Mouse (Mus musculus): Measurements from ENCODE around the gene Spred1. TPM values are rescaled to one million over a fixed set of nuclear protein-coding genes. Genes with fewer than 3 reads are reported as not detected.
A peak's percentile ranks its signal among the peaks of the same experiment; 100 is the strongest.
"Not testable (repeated sequence)": the region's sequence is repeated elsewhere in the genome, so short reads cannot be mapped to it uniquely, and the experiment has no call there.

Spred1 gene
- polyA plus RNA-seq, 1 experiment from 2014 or later: 6.9 TPM

- peak overlapping the region; percentile 84 for H3K4me2 ChIP-seq
- H3K27ac ChIP-seq: peak overlapping the region; percentile 99
- ATAC-seq (replicated peaks; ENCODE audit: insufficient number of reproducible peaks, insufficient read depth, low FRiP score, low read depth): peak; percentile 82
- peak overlapping the region; percentile 94 for H3K9ac ChIP-seq
- no peaks in the 10 kb centered on the region for H3K36me3 ChIP-seq
- H3K4me3 ChIP-seq: peak overlapping the region; percentile 84
- no peaks in the 10 kb centered on the region for H3K9me3 ChIP-seq (replicated peaks)
- peaks cover 18% of the 10 kb centered on the region for H3K4me1 ChIP-seq (replicated peaks)
- no peaks in the 10 kb centered on the region for H3K27me3 ChIP-seq
- WGBS: under 1% methylated on average over 97 of the region's 101 CpGs
These were observed 645 bp upstream of the Spred1 start for GRCm38 (mm10) chr2:117120246-117121211.

GRCm38 (mm10) chr2:117121984-117122605 lies 921 bp downstream of the Spred1 start:
- H3K4me3 ChIP-seq: peak overlapping the region; percentile 84
- H3K36me3 ChIP-seq: no peaks in the 10 kb centered on the region
- no peaks in the 10 kb centered on the region for H3K9me3 ChIP-seq (replicated peaks)
- peaks cover 19% of the 10 kb centered on the region for H3K4me1 ChIP-seq (replicated peaks)
- under 1% methylated on average over 19 of the region's 19 CpGs for WGBS
- H3K27me3 ChIP-seq: no peaks in the 10 kb centered on the region
- no peak for ATAC-seq (replicated peaks; ENCODE audit: insufficient number of reproducible peaks, insufficient read depth, low FRiP score, low read depth)
- peak overlapping the region; percentile 94 for H3K9ac ChIP-seq
- peak overlapping the region; percentile 84 for H3K4me2 ChIP-seq
- peak overlapping the region; percentile 99 for H3K27ac ChIP-seq

GRCm38 (mm10) chr2:117122701-117123337 lies 1.6 kb downstream of the Spred1 start:
- WGBS: 1% methylated on average over 17 of the region's 17 CpGs

GRCm38 (mm10) chr2:117123701-117124100 lies 2.5 kb downstream of the Spred1 start:
- Histone ChIP-seq H3K36me3 (no peaks in the 10 kb centered on the region), H3K4me3 (peak overlapping the region; percentile 28), H3K9me3 (replicated peaks) (no peaks in the 10 kb centered on the region), H3K9ac (no peak overlapping the region), H3K4me2 (peak overlapping the region; percentile 84), H3K4me1 (replicated peaks) (peaks cover 22% of the 10 kb centered on the region), H3K27ac (no peak overlapping the region), H3K27me3 (no peaks in the 10 kb centered on the region)
- WGBS: 35% methylated on average over 3 of the region's 3 CpGs
- ATAC-seq (replicated peaks; ENCODE audit: insufficient number of reproducible peaks, insufficient read depth, low FRiP score, low read depth): no peak

More at GRCm38 (mm10) chr2:117122701-117123337, 1.6 kb downstream of the Spred1 start:
- Histone ChIP-seq H3K4me3 (peak overlapping the region; percentile 84), H3K36me3 (no peaks in the 10 kb centered on the region), H3K27me3 (no peaks in the 10 kb centered on the region), H3K9ac (peak overlapping the region; percentile 94), H3K4me1 (replicated peaks) (peaks cover 22% of the 10 kb centered on the region), H3K9me3 (replicated peaks) (no peaks in the 10 kb centered on the region), H3K4me2 (peak overlapping the region; percentile 84), H3K27ac (peak overlapping the region; percentile 99)
- no peak; the same call in 1 of the 2 replicates for ATAC-seq (replicated peaks; ENCODE audit: insufficient number of reproducible peaks, insufficient read depth, low FRiP score, low read depth)

- no peaks in the 10 kb centered on the region for H3K36me3 ChIP-seq
- H3K9ac ChIP-seq: no peak overlapping the region
- no peak overlapping the region for H3K4me2 ChIP-seq
- 86% methylated on average over 2 of the region's 2 CpGs for WGBS
- H3K27ac ChIP-seq: no peak overlapping the region
- no peak for ATAC-seq (replicated peaks; ENCODE audit: insufficient number of reproducible peaks, insufficient read depth, low FRiP score, low read depth)
- no peaks in the 10 kb centered on the region for H3K27me3 ChIP-seq
- H3K9me3 ChIP-seq (replicated peaks): no peaks in the 10 kb centered on the region
- no peak overlapping the region for H3K4me3 ChIP-seq
- peaks cover 10% of the 10 kb centered on the region for H3K4me1 ChIP-seq (replicated peaks)
These were observed 3.7 kb downstream of the Spred1 start for GRCm38 (mm10) chr2:117124839-117125238.

- H3K27me3 ChIP-seq: no peaks in the 10 kb centered on the region
- H3K4me2 ChIP-seq: no peak overlapping the region
- H3K4me3 ChIP-seq: no peak overlapping the region
- H3K4me1 ChIP-seq (replicated peaks): 0 out of 2 replicates have a peak, but pooled peaks cover 6% of the 10 kb centered on the region
- no peaks in the 10 kb centered on the region for H3K9me3 ChIP-seq (replicated peaks)
- no peak overlapping the region for H3K9ac ChIP-seq
- ATAC-seq (replicated peaks; ENCODE audit: insufficient number of reproducible peaks, insufficient read depth, low FRiP score, low read depth): no peak
- H3K27ac ChIP-seq: no peak overlapping the region
- WGBS: 82% methylated on average over 2 of the region's 2 CpGs
- H3K36me3 ChIP-seq: no peaks in the 10 kb centered on the region
These were observed 8.0 kb downstream of the Spred1 start for GRCm38 (mm10) chr2:117129156-117129555.

- H3K36me3 ChIP-seq; H3K4me3 ChIP-seq; H3K27ac ChIP-seq; ATAC-seq (replicated peaks; ENCODE audit: insufficient number of reproducible peaks, insufficient read depth, low FRiP score, low read depth); H3K4me2 ChIP-seq; H3K9me3 ChIP-seq (replicated peaks); H3K9ac ChIP-seq; H3K4me1 ChIP-seq (replicated peaks); H3K27me3 ChIP-seq: not testable (repeated sequence)
- WGBS: 90% methylated on average over 7 of the region's 7 CpGs
These were observed 9.9 kb downstream of the Spred1 start for GRCm38 (mm10) chr2:117131041-117131440.

GRCm38 (mm10) chr2:117131910-117132309 lies 10.7 kb downstream of the Spred1 start:
- 74% methylated on average over 1 of the region's 1 CpGs for WGBS

GRCm38 (mm10) chr2:117133541-117133940 lies 12.4 kb downstream of the Spred1 start:
- no peak for ATAC-seq (replicated peaks; ENCODE audit: insufficient number of reproducible peaks, insufficient read depth, low FRiP score, low read depth)
- no peak overlapping the region for H3K4me2 ChIP-seq
- 76% methylated on average over 2 of the region's 2 CpGs for WGBS
- H3K36me3 ChIP-seq: no peaks in the 10 kb centered on the region
- H3K9ac ChIP-seq: no peak overlapping the region
- H3K9me3 ChIP-seq (replicated peaks): no peaks in the 10 kb centered on the region
- H3K27ac ChIP-seq: no peak overlapping the region
- no peaks in the 10 kb centered on the region for H3K27me3 ChIP-seq
- peaks cover 2% of the 10 kb centered on the region; the same call in 1 of the 2 replicates for H3K4me1 ChIP-seq (replicated peaks)
- no peak overlapping the region for H3K4me3 ChIP-seq

More at GRCm38 (mm10) chr2:117131910-117132309, 10.7 kb downstream of the Spred1 start:
- Histone ChIP-seq H3K9me3 (replicated peaks) (no peaks in the 10 kb centered on the region), H3K4me1 (replicated peaks) (peaks cover 4% of the 10 kb centered on the region; the same call in 1 of the 2 replicates), H3K27me3 (no peaks in the 10 kb centered on the region), H3K4me3 (no peak overlapping the region), H3K36me3 (no peaks in the 10 kb centered on the region), H3K9ac (no peak overlapping the region), H3K4me2 (no peak overlapping the region), H3K27ac (no peak overlapping the region)
- no peak for ATAC-seq (replicated peaks; ENCODE audit: insufficient number of reproducible peaks, insufficient read depth, low FRiP score, low read depth)

- Histone ChIP-seq H3K4me3 (no peak overlapping the region), H3K36me3 (no peaks in the 10 kb centered on the region), H3K4me2 (no peak overlapping the region), H3K27me3 (no peaks in the 10 kb centered on the region), H3K4me1 (replicated peaks) (peaks cover 11% of the 10 kb centered on the region), H3K27ac (no peak overlapping the region), H3K9ac (no peak overlapping the region), H3K9me3 (replicated peaks) (no peaks in the 10 kb centered on the region)
- 50% methylated on average over 1 of the region's 1 CpGs for WGBS
- ATAC-seq (replicated peaks; ENCODE audit: insufficient number of reproducible peaks, insufficient read depth, low FRiP score, low read depth): no peak
These were observed 16.6 kb downstream of the Spred1 start for GRCm38 (mm10) chr2:117137751-117138150.

GRCm38 (mm10) chr2:117138932-117139331 lies 17.8 kb downstream of the Spred1 start:
- no peak overlapping the region for H3K4me3 ChIP-seq
- no peak for ATAC-seq (replicated peaks; ENCODE audit: insufficient number of reproducible peaks, insufficient read depth, low FRiP score, low read depth)
- no peaks in the 10 kb centered on the region for H3K36me3 ChIP-seq
- H3K9me3 ChIP-seq (replicated peaks): no peaks in the 10 kb centered on the region
- H3K4me1 ChIP-seq (replicated peaks): peaks cover 11% of the 10 kb centered on the region
- H3K4me2 ChIP-seq: no peak overlapping the region
- WGBS: 81% methylated on average over 5 of the region's 5 CpGs
- H3K9ac ChIP-seq: no peak overlapping the region
- H3K27me3 ChIP-seq: no peaks in the 10 kb centered on the region
- H3K27ac ChIP-seq: no peak overlapping the region

Measured in heart, embryonic 15.5 days (tissue).